Mouse (Mus musculus): ENCODE data around the gene Urgcp. TPM values are rescaled to one million over a fixed set of nuclear protein-coding genes. Genes with fewer than 3 reads are reported as not detected.

Gene Urgcp
- polyA plus RNA-seq, 1 experiment from 2014 or later = 16.0 TPM

DNA sequence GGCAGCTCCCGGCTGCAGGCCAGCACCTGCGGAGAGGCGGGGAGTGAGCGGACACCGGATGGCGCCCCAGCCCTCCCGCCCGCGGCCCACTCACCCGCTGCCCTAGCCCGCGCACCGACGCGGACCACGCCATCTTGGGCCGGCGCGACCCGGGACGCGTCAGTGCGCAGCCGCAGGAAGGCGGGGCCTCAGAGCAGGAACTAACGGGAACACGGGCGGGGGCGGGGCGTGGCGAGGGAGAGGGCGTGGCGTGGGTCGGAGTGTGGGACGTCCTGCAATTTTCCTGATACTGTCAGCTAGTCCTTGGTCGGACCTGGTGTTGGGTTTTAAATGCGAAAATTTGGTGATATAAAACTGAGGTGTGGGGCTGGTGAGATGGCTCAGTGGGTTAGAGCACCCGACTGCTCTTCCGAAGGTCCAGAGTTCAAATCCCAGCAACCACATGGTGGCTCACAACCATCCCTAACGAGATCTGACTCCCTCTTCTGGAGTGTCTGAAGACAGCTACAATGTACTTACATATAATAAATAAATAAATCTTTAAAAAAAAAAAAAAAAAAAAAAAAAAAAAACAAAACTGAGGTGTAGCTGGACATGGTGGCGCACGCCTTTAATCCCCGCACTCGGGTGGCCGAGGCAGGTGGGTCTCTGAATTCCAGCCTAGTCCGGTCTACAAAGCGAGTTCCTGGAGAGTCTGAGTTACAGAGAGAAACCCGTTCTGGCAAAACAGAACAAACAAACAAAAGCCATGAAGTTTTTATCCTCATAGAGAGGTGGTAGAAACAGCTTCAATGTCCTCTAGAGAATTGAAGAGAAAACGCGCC, 54.4 kb downstream of the Urgcp start:
- peak overlapping the region; percentile 96 for H3K9ac ChIP-seq (ENCODE audit: low read length)
- peak overlapping the region; percentile 97 for H3K4me3 ChIP-seq (ENCODE audit: low read depth, low read length)
- peaks cover 19% of the 10 kb centered on the region for H3K36me3 ChIP-seq (ENCODE audit: control insufficient read depth, insufficient read depth, low read length)
- H3K4me1 ChIP-seq (ENCODE audit: control insufficient read depth, insufficient read depth, low read length) = no peaks in the 10 kb centered on the region
- H3K9me3 ChIP-seq (replicated peaks; ENCODE audit: control insufficient read depth, low read length) = no peaks in the 10 kb centered on the region
- H3K4me2 ChIP-seq (ENCODE audit: low read length) = peak overlapping the region; percentile 86
- no peaks in the 10 kb centered on the region for H3K27me3 ChIP-seq (replicated peaks; ENCODE audit: control insufficient read depth, insufficient read depth, low read length)
- peak; percentile 93 for DNase-seq (ENCODE audit: low spot score)
- H3K27ac ChIP-seq (ENCODE audit: low read depth, low read length) = 0 out of 2 replicates have a peak overlapping the region, but pooled peaks have one; percentile 27
- 20% methylated on average over 45 of the region's 50 CpGs for WGBS
- peak; percentile 97 for ATAC-seq

DNA sequence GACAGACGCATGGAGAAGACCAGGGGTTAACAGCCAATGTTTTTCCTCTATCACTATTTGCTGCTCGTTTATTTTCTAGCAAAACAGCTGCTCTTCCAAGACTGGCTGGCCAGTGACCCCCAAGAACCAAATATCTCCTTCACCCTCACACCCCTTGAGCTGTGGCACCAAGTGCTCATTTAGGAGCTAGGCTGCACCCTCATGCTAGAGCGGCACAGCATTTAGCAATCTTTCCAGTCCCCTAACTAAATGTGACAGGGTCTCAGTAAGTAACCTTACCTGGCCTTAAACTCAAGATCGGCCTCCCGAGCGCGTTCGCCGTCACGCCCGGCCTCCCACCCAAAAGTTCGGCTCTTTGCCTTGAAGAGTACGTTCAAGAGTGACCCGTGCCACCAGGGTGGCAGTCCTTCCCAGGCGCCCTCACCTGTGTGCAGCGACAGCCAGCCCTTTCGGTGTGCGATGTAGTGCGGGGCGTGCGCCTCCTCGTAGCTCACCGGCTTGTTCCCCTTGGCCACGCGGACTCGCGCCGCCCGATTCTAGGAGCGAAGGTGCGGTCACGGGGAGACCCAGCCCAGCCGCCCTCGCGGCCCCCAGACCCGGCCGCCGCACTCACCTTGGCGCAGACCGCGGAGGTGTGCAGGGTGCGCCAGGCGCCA, 55.2 kb downstream of the Urgcp start:
- WGBS = under 1% methylated on average over 42 of the region's 43 CpGs
- peaks cover 20% of the 10 kb centered on the region for H3K36me3 ChIP-seq (ENCODE audit: control insufficient read depth, insufficient read depth, low read length)
- no peaks in the 10 kb centered on the region for H3K4me1 ChIP-seq (ENCODE audit: control insufficient read depth, insufficient read depth, low read length)
- H3K27me3 ChIP-seq (replicated peaks; ENCODE audit: control insufficient read depth, insufficient read depth, low read length) = no peaks in the 10 kb centered on the region
- peak; percentile 13 for DNase-seq (ENCODE audit: low spot score)
- H3K4me3 ChIP-seq (ENCODE audit: low read depth, low read length) = peak overlapping the region; percentile 97
- H3K27ac ChIP-seq (ENCODE audit: low read depth, low read length) = 0 out of 2 replicates have a peak overlapping the region, but pooled peaks have one; percentile 27
- ATAC-seq = peak; percentile 85
- no peaks in the 10 kb centered on the region for H3K9me3 ChIP-seq (replicated peaks; ENCODE audit: control insufficient read depth, low read length)
- H3K4me2 ChIP-seq (ENCODE audit: low read length) = peak overlapping the region; percentile 86
- peak overlapping the region; percentile 96 for H3K9ac ChIP-seq (ENCODE audit: low read length)

- 90% methylated on average over 9 of the region's 9 CpGs for WGBS
- Histone ChIP-seq H3K4me1 (ENCODE audit: control insufficient read depth, insufficient read depth, low read length) (no peaks in the 10 kb centered on the region), H3K36me3 (ENCODE audit: control insufficient read depth, insufficient read depth, low read length) (peaks cover 20% of the 10 kb centered on the region), H3K4me3 (ENCODE audit: low read depth, low read length) (no peak overlapping the region), H3K9me3 (replicated peaks; ENCODE audit: control insufficient read depth, low read length) (no peaks in the 10 kb centered on the region), H3K27ac (ENCODE audit: low read depth, low read length) (no peak overlapping the region), H3K9ac (ENCODE audit: low read length) (no peak overlapping the region), H3K27me3 (replicated peaks; ENCODE audit: control insufficient read depth, insufficient read depth, low read length) (no peaks in the 10 kb centered on the region), H3K4me2 (ENCODE audit: low read length) (peak overlapping the region; percentile 86)
- ATAC-seq = no peak
- no peak for DNase-seq (ENCODE audit: low spot score)
Measured at GRCm38 (mm10) chr11:5705972-5706371, 56.2 kb downstream of the Urgcp start.

GRCm38 (mm10) chr11:5703341-5703740, 58.8 kb downstream of the Urgcp start:
- 90% methylated on average over 1 of the region's 1 CpGs for WGBS
- no peak for ATAC-seq

DNA sequence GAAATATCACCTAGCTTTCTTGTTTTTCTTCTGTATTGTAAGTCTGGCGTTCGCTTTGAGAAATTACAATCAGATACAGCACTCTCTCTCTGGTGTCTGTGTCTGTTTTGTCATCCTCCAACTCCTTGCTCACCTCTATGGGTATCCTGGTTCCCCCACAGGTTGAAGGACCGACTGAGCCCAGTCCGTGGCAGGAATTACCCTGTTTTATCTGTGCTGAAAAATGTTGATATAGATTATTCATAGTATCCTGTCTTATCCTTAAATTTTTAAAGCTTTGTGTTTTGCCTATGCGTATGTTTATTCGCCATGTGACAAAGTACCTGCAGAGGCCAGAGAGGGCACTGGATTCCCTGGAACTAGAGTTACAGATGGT, 59.2 kb downstream of the Urgcp start:
- ATAC-seq = no peak
- Histone ChIP-seq H3K9me3 (replicated peaks; ENCODE audit: control insufficient read depth, low read length) (no peaks in the 10 kb centered on the region), H3K4me3 (ENCODE audit: low read depth, low read length) (no peak overlapping the region), H3K4me2 (ENCODE audit: low read length) (no peak overlapping the region), H3K27ac (ENCODE audit: low read depth, low read length) (no peak overlapping the region), H3K4me1 (ENCODE audit: control insufficient read depth, insufficient read depth, low read length) (no peaks in the 10 kb centered on the region), H3K27me3 (replicated peaks; ENCODE audit: control insufficient read depth, insufficient read depth, low read length) (no peaks in the 10 kb centered on the region), H3K9ac (ENCODE audit: low read length) (no peak overlapping the region), H3K36me3 (ENCODE audit: control insufficient read depth, insufficient read depth, low read length) (peaks cover 20% of the 10 kb centered on the region)
- no peak for DNase-seq (ENCODE audit: low spot score)
- 78% methylated on average over 6 of the region's 6 CpGs for WGBS

More at GRCm38 (mm10) chr11:5703341-5703740, 58.8 kb downstream of the Urgcp start:
- Histone ChIP-seq H3K4me3 (ENCODE audit: low read depth, low read length) (no peak overlapping the region), H3K27me3 (replicated peaks; ENCODE audit: control insufficient read depth, insufficient read depth, low read length) (no peaks in the 10 kb centered on the region), H3K9me3 (replicated peaks; ENCODE audit: control insufficient read depth, low read length) (no peaks in the 10 kb centered on the region), H3K27ac (ENCODE audit: low read depth, low read length) (no peak overlapping the region), H3K9ac (ENCODE audit: low read length) (no peak overlapping the region), H3K4me2 (ENCODE audit: low read length) (no peak overlapping the region), H3K4me1 (ENCODE audit: control insufficient read depth, insufficient read depth, low read length) (no peaks in the 10 kb centered on the region), H3K36me3 (ENCODE audit: control insufficient read depth, insufficient read depth, low read length) (peaks cover 20% of the 10 kb centered on the region)
- DNase-seq (ENCODE audit: low spot score) = no peak

DNA sequence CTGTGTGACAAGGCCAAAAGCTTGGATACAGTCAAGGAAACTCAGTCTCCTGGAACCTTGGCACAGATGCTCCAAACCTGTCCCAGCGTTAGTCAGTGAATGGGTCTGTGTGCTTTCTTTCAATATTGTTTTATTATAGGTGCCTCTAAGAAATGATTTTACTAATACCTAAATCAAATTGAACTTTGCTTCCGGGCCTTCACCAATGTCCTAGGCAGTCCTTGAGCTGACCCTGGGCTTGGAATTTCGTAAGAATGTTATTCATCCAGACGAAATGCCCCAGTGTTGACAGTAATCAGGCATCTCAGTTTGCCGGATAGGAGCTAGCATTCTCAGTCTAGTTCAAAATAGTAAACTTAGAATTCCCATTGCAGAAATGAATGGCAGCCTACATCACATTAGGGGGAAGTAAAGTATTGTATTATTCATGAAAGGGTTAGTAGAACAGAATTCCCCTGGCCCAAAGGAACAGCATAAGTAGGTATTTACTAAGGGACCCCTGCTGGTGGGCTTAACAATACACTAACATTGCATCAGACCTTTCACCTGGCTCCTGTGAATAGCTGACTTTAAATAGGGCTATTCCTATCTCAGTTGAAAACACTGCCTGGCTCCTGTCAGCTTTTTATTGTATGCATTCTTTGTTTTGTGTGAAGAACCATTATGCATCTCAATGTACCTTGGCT, 59.8 kb downstream of the Urgcp start:
- Histone ChIP-seq H3K36me3 (ENCODE audit: control insufficient read depth, insufficient read depth, low read length) (peaks cover 20% of the 10 kb centered on the region), H3K9ac (ENCODE audit: low read length) (no peak overlapping the region), H3K9me3 (replicated peaks; ENCODE audit: control insufficient read depth, low read length) (no peaks in the 10 kb centered on the region), H3K27ac (ENCODE audit: low read depth, low read length) (no peak overlapping the region), H3K4me3 (ENCODE audit: low read depth, low read length) (no peak overlapping the region), H3K4me2 (ENCODE audit: low read length) (no peak overlapping the region), H3K27me3 (replicated peaks; ENCODE audit: control insufficient read depth, insufficient read depth, low read length) (no peaks in the 10 kb centered on the region), H3K4me1 (ENCODE audit: control insufficient read depth, insufficient read depth, low read length) (no peaks in the 10 kb centered on the region)
- no peak for ATAC-seq
- WGBS = 63% methylated on average over 5 of the region's 5 CpGs
- DNase-seq (ENCODE audit: low spot score) = no peak

- 96% methylated on average over 1 of the region's 1 CpGs for WGBS
- no peaks in the 10 kb centered on the region for H3K9me3 ChIP-seq (replicated peaks; ENCODE audit: control insufficient read depth, low read length)
- DNase-seq (ENCODE audit: low spot score) (no peak), ATAC-seq (no peak)
- no peaks in the 10 kb centered on the region for H3K27me3 ChIP-seq (replicated peaks; ENCODE audit: control insufficient read depth, insufficient read depth, low read length)
- no peak overlapping the region for H3K27ac ChIP-seq (ENCODE audit: low read depth, low read length)
- no peaks in the 10 kb centered on the region for H3K4me1 ChIP-seq (ENCODE audit: control insufficient read depth, insufficient read depth, low read length)
- H3K36me3 ChIP-seq (ENCODE audit: control insufficient read depth, insufficient read depth, low read length) = peaks cover 20% of the 10 kb centered on the region
- H3K9ac ChIP-seq (ENCODE audit: low read length) = no peak overlapping the region
- H3K4me3 ChIP-seq (ENCODE audit: low read depth, low read length) = no peak overlapping the region
- no peak overlapping the region for H3K4me2 ChIP-seq (ENCODE audit: low read length)
Measured at GRCm38 (mm10) chr11:5701821-5702220, 60.4 kb downstream of the Urgcp start.

DNA sequence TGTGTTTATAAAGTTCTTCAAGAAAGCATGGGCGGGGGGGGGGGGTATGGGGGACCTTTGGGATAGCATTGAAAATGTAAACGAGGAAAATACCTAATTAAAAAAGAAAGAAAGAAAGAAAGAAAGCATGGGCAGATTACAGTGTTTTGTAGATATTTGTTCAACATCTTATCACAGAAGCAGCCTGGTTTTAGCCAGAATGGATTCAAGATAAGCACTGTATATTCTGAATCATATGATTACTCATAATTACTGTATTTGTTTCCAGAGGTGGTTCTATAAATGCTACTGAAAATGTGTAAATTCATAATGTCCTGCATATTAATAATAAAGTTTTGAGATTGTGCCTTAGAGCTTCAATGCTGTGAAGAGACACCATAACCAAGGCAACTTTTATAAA, 60.9 kb downstream of the Urgcp start:
- 55% methylated on average over 2 of the region's 2 CpGs for WGBS
- Histone ChIP-seq H3K27me3 (replicated peaks; ENCODE audit: control insufficient read depth, insufficient read depth, low read length) (no peaks in the 10 kb centered on the region), H3K9ac (ENCODE audit: low read length) (no peak overlapping the region), H3K36me3 (ENCODE audit: control insufficient read depth, insufficient read depth, low read length) (peaks cover 20% of the 10 kb centered on the region), H3K4me1 (ENCODE audit: control insufficient read depth, insufficient read depth, low read length) (no peaks in the 10 kb centered on the region), H3K4me3 (ENCODE audit: low read depth, low read length) (no peak overlapping the region), H3K4me2 (ENCODE audit: low read length) (no peak overlapping the region), H3K9me3 (replicated peaks; ENCODE audit: control insufficient read depth, low read length) (no peaks in the 10 kb centered on the region), H3K27ac (ENCODE audit: low read depth, low read length) (no peak overlapping the region)
- DNase-seq (ENCODE audit: low spot score) (no peak), ATAC-seq (no peak)

All from forebrain, embryonic 14.5 days (tissue).